Mouse (Mus musculus) left cerebral cortex, adult 11 months (tissue): Measurements from ENCODE around the gene Zmiz1.

Experiments
- DNase-seq: peaks from one replicate; pipeline ENCODE4 v3.0.0; 2022; ENCODE audit warnings: low spot score

Gene Zmiz1

GRCm38 (mm10) chr14:25686983-25687901, 228.3 kb downstream of the Zmiz1 start:
- DNase-seq = no peak

- no peak for DNase-seq
These were observed 234.4 kb downstream of the Zmiz1 start for GRCm38 (mm10) chr14:25693271-25693887.

GRCm38 (mm10) chr14:25693888-25694568, 235.0 kb downstream of the Zmiz1 start, which contains the start of gene Ppif:
Gene Ppif, plus strand, starts transcription at chr14:25694154.
- DNase-seq = peak; percentile 93

- no peak for DNase-seq
These were observed 235.5 kb downstream of the Zmiz1 start for GRCm38 (mm10) chr14:25694569-25694897.

- no peak for DNase-seq
These were observed 236.1 kb downstream of the Zmiz1 start for GRCm38 (mm10) chr14:25695059-25695458.

- DNase-seq = no peak
These were observed 237.4 kb downstream of the Zmiz1 start for GRCm38 (mm10) chr14:25696356-25696755.

GRCm38 (mm10) chr14:25701986-25702385, 243.0 kb downstream of the Zmiz1 start:
- no peak for DNase-seq

- DNase-seq = peak; percentile 48
These were observed 248.8 kb downstream of the Zmiz1 start for GRCm38 (mm10) chr14:25707691-25708181.

- DNase-seq = no peak
These were observed 249.5 kb downstream of the Zmiz1 start for GRCm38 (mm10) chr14:25708451-25708850.

- no peak for DNase-seq
These were observed 249.9 kb downstream of the Zmiz1 start for GRCm38 (mm10) chr14:25708917-25709316.

GRCm38 (mm10) chr14:25710073-25710472, 251.1 kb downstream of the Zmiz1 start:
- no peak for DNase-seq

GRCm38 (mm10) chr14:25710681-25711080, 251.7 kb downstream of the Zmiz1 start:
- DNase-seq = no peak

GRCm38 (mm10) chr14:25711177-25711576, 252.2 kb downstream of the Zmiz1 start:
- DNase-seq = no peak

- no peak for DNase-seq
These were observed 252.6 kb downstream of the Zmiz1 start for GRCm38 (mm10) chr14:25711602-25712001.

- no peak for DNase-seq
These were observed 254.5 kb downstream of the Zmiz1 start for GRCm38 (mm10) chr14:25713443-25713842.
